In genomic region chr4:105191550-105191949, GRCm38 (mm10) we compare ENCODE assay signal across 16 mouse cellular contexts. TPM values are rescaled to one million over a fixed set of nuclear protein-coding genes. Genes with fewer than 3 reads are reported as not detected.
DNase-seq lines count a peak whose midpoint lies in the region; ATAC-seq and TF ChIP-seq lines count a peak whose summit lies in the region.
"Had no signal": no experiment of that assay in that cellular context is flagged by ENCODE, and none has a peak within 500 bp of the region (broad histone marks: within the 10 kb centered on the region; RNA-seq: fewer than 3 reads in every experiment).

No protein-coding gene starts in this region.

- 0 out of 2 replicates have a peak overlapping the region, but pooled peaks have one; percentile 42 for H3K27ac ChIP-seq in heart, embryonic 13.5 days (replicated peaks)
- peak overlapping the region; percentile 55 for H3K27ac ChIP-seq in liver, postnatal 0 days (ENCODE audit: low read depth)
- H3K27ac ChIP-seq in liver, embryonic 12.5 days: no peak overlapping the region
- peak overlapping the region; percentile 9; the same call in 1 of the 2 replicates for H3K27ac ChIP-seq in intestine, postnatal 0 days (ENCODE audit: low read depth, low read length)
- peak overlapping the region; percentile 56 for H3K27ac ChIP-seq in stomach, postnatal 0 days (replicated peaks)
- H3K27ac ChIP-seq: heart, embryonic 10.5 days; macrophage; midbrain, embryonic 12.5 days had no signal

- intact Hi-C loops in heart, postnatal 25 days (cut with DNase I): no loop called here

- DNase-seq in heart, postnatal 25 days (ENCODE audit: low spot score): no peak
- no peak for DNase-seq in liver, postnatal 0 days
- no peak for DNase-seq in stomach, postnatal 0 days (ENCODE audit: low spot score)
- no peak for DNase-seq in adrenal gland, postnatal 10 days
- DNase-seq: adrenal gland, postnatal 36 days; cerebellum, postnatal 14 days; kidney, postnatal 14 days; lung, adult 18-20 months; thymus, adult 18-20 months had no signal

- TF ChIP-seq CTCF in liver, postnatal 0 days (IDR thresholded peaks at IDR 0.05; ENCODE audit: low read depth): no peak
- TF ChIP-seq CTCF in intestine, postnatal 0 days (IDR thresholded peaks at IDR 0.05; ENCODE audit: low read depth): no peak
- TF ChIP-seq CTCF in stomach, postnatal 0 days (IDR thresholded peaks at IDR 0.05; ENCODE audit: low read depth): no peak

- no peak for ATAC-seq in heart, embryonic 13.5 days (ENCODE audit: extremely low read depth, insufficient number of reproducible peaks, low FRiP score, low TSS enrichment)
- no peak for ATAC-seq in liver, postnatal 0 days
- ATAC-seq in liver, embryonic 12.5 days: no peak
- ATAC-seq in intestine, postnatal 0 days: no peak; the same call in 1 of the 2 replicates
- ATAC-seq in stomach, postnatal 0 days (ENCODE audit: low FRiP score, low TSS enrichment): no peak
- ATAC-seq: inflammation-experienced regulatory T-cells, adult 6 months had no signal

- 52% methylated on average over 5 of the region's 5 CpGs for WGBS in heart, embryonic 13.5 days
- WGBS in liver, postnatal 0 days (ENCODE audit: insufficient replicate concordance): 60% methylated on average over 5 of the region's 5 CpGs
- WGBS in liver, embryonic 12.5 days (ENCODE audit: insufficient replicate concordance): 62% methylated on average over 5 of the region's 5 CpGs
- 27% methylated on average over 5 of the region's 5 CpGs for WGBS in intestine, postnatal 0 days
- WGBS in stomach, postnatal 0 days: 30% methylated on average over 5 of the region's 5 CpGs

- H3K4me1 ChIP-seq in heart, embryonic 13.5 days: peaks cover 42% of the 10 kb centered on the region
- peaks cover 21% of the 10 kb centered on the region for H3K4me1 ChIP-seq in liver, postnatal 0 days (ENCODE audit: insufficient read depth)
- peaks cover 40% of the 10 kb centered on the region; the same call in 1 of the 2 replicates for H3K4me1 ChIP-seq in liver, embryonic 12.5 days
- H3K4me1 ChIP-seq in intestine, postnatal 0 days (replicated peaks; ENCODE audit: control insufficient read depth, insufficient read depth, low read length): peaks cover 17% of the 10 kb centered on the region
- H3K4me1 ChIP-seq in stomach, postnatal 0 days (replicated peaks; ENCODE audit: control insufficient read depth, insufficient read depth): peaks cover 13% of the 10 kb centered on the region

- no peak for TF ChIP-seq EP300 in liver, postnatal 0 days (IDR thresholded peaks at IDR 0.05; ENCODE audit: low read depth)
- no peak for TF ChIP-seq EP300 in stomach, postnatal 0 days (optimal IDR thresholded peaks at IDR 0.05)

- H3K27me3 ChIP-seq in heart, embryonic 13.5 days (replicated peaks): no peaks in the 10 kb centered on the region
- H3K27me3 ChIP-seq in liver, postnatal 0 days (ENCODE audit: insufficient read depth, low read length): no peaks in the 10 kb centered on the region
- H3K27me3 ChIP-seq in liver, embryonic 12.5 days (replicated peaks): no peaks in the 10 kb centered on the region
- no peaks in the 10 kb centered on the region for H3K27me3 ChIP-seq in intestine, postnatal 0 days (replicated peaks; ENCODE audit: control insufficient read depth, insufficient read depth, low read length)
- H3K27me3 ChIP-seq in stomach, postnatal 0 days (ENCODE audit: control insufficient read depth, insufficient read depth, low read length): no peaks in the 10 kb centered on the region
- H3K27me3 ChIP-seq: midbrain, embryonic 12.5 days had no signal

- H3K9me3 ChIP-seq in heart, embryonic 13.5 days: no peaks in the 10 kb centered on the region
- no peaks in the 10 kb centered on the region for H3K9me3 ChIP-seq in liver, postnatal 0 days (ENCODE audit: low read length)
- H3K9me3 ChIP-seq in liver, embryonic 12.5 days (replicated peaks): no peaks in the 10 kb centered on the region
- H3K9me3 ChIP-seq in intestine, postnatal 0 days (ENCODE audit: control insufficient read depth): no peaks in the 10 kb centered on the region
- H3K9me3 ChIP-seq in stomach, postnatal 0 days (ENCODE audit: control insufficient read depth, low read length): no peaks in the 10 kb centered on the region
- H3K9me3 ChIP-seq: heart, embryonic 10.5 days; midbrain, embryonic 12.5 days had no signal

- 0 out of 2 replicates have a peak overlapping the region, but pooled peaks have one; percentile 1 for H3K4me2 ChIP-seq in heart, embryonic 13.5 days
- H3K4me2 ChIP-seq in liver, postnatal 0 days (ENCODE audit: low read depth, low read length): no peak overlapping the region
- H3K4me2 ChIP-seq in liver, embryonic 12.5 days: no peak overlapping the region
- H3K4me2 ChIP-seq in intestine, postnatal 0 days (replicated peaks; ENCODE audit: low read depth): 0 out of 2 replicates have a peak overlapping the region, but pooled peaks have one; percentile 0
- no peak overlapping the region for H3K4me2 ChIP-seq in stomach, postnatal 0 days (replicated peaks; ENCODE audit: low read depth)
- H3K4me2 ChIP-seq: midbrain, embryonic 12.5 days had no signal

- peaks cover 17% of the 10 kb centered on the region for H3K36me3 ChIP-seq in heart, embryonic 13.5 days
- H3K36me3 ChIP-seq in liver, postnatal 0 days (replicated peaks; ENCODE audit: insufficient read depth, low read length): peaks cover 7% of the 10 kb centered on the region; the same call in 1 of the 2 replicates
- no peaks in the 10 kb centered on the region for H3K36me3 ChIP-seq in liver, embryonic 12.5 days
- H3K36me3 ChIP-seq in intestine, postnatal 0 days (ENCODE audit: control insufficient read depth, insufficient read depth): peaks cover 21% of the 10 kb centered on the region
- H3K36me3 ChIP-seq in stomach, postnatal 0 days (ENCODE audit: control insufficient read depth, insufficient read depth, low read length): peaks cover 2% of the 10 kb centered on the region; the same call in 1 of the 2 replicates

- H3K9ac ChIP-seq in heart, embryonic 13.5 days: no peak overlapping the region
- H3K9ac ChIP-seq in liver, postnatal 0 days (replicated peaks): no peak overlapping the region
- no peak overlapping the region for H3K9ac ChIP-seq in liver, embryonic 12.5 days
- no peak overlapping the region for H3K9ac ChIP-seq in intestine, postnatal 0 days (ENCODE audit: low read depth, low read length)
- H3K9ac ChIP-seq in stomach, postnatal 0 days (ENCODE audit: low read length): no peak overlapping the region
- H3K9ac ChIP-seq: midbrain, embryonic 12.5 days had no signal

- no peak overlapping the region for H3K4me3 ChIP-seq in heart, embryonic 13.5 days
- H3K4me3 ChIP-seq in liver, postnatal 0 days (ENCODE audit: low read depth, low read length): no peak overlapping the region
- no peak overlapping the region for H3K4me3 ChIP-seq in liver, embryonic 12.5 days
- no peak overlapping the region for H3K4me3 ChIP-seq in intestine, postnatal 0 days (ENCODE audit: low read depth, low read length)
- no peak overlapping the region for H3K4me3 ChIP-seq in stomach, postnatal 0 days (ENCODE audit: low read depth, low read length)
- H3K4me3 ChIP-seq: heart, embryonic 10.5 days; midbrain, embryonic 12.5 days had no signal

RNA-seq across cellular contexts. Expression of gene Plpp3, which starts 34.4 kb away (rescaled TPM):
- 30.9 and 31.2 TPM in 2 replicates for polyA plus RNA-seq in heart, embryonic 13.5 days (2015; fragmentation: Nextera tagmentation; extraction: Ambion mirVana)
- 10 to 100 TPM; 71.9 to 74.8 TPM for total RNA-seq in heart, postnatal 25 days (2021)
- polyA plus RNA-seq in liver, postnatal 0 days (2015; fragmentation: Nextera tagmentation; extraction: Ambion mirVana): 50.3 and 62.4 TPM in 2 replicates
- 14.5 and 15.6 TPM in 2 replicates for polyA plus RNA-seq in liver, embryonic 12.5 days (2016; fragmentation: Nextera tagmentation; extraction: Ambion mirVana)
- polyA plus RNA-seq in intestine, postnatal 0 days (2015; fragmentation: Nextera tagmentation; extraction: Ambion mirVana): 84.1 and 84.3 TPM in 2 replicates
- polyA plus RNA-seq in stomach, postnatal 0 days (2015; fragmentation: Nextera tagmentation; extraction: Ambion mirVana): 60.2 and 64.4 TPM in 2 replicates
- 100 to 1,000 TPM; 157 to 169 TPM for total RNA-seq in adrenal gland, postnatal 10 days (2021)

Comparison
In these comparisons a context has a peak if more than half of its experiments do, and no peak if none do; other contexts are left out.
1. H3K4me2 ChIP-seq: peak in heart, embryonic 13.5 days (single experiment) and intestine, postnatal 0 days (single experiment); none in liver, postnatal 0 days (single experiment), liver, embryonic 12.5 days (single experiment) and stomach, postnatal 0 days (single experiment).